Mouse (Mus musculus) effector memory CD4-positive, alpha-beta T cell, adult 7 months (primary cell): Measurements from ENCODE around the gene Myo1h. TPM values are rescaled to one million over a fixed set of nuclear protein-coding genes. Genes with fewer than 3 reads are reported as not detected.

Source experiments
- polyA plus RNA-seq: library from polyadenylated mRNA; unstranded; fragments of 100-300 nt; shearing (Covaris generic); gene quantifications from one replicate; pipeline ENCODE4 v1.2.1, GENCODE M21; 2017

The Myo1h gene
- 1.4 TPM for polyA plus RNA-seq

DNA sequence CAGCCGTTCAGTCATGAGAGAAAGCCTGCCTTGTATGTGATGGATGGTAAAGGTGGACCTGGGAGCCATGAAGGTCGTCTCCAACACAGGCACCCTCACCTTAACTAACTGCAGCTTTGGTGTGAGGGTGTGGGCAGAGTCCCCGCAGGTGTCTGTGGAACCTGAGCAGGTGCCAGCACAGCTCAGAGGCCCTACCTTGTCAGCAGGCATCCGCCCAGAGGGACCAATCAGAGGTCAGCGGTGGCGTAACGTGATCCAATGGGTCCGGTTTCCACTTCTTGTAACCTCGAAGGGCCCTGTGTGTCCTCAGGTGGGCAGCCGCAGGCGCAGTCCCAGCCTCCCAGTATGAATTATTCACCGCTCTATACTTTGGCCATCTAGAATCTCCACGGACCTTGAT is at the start of gene Myo1h:
Gene Myo1h, plus strand, starts transcription at position 293 of the 400 bp plus-strand sequence.

DNA sequence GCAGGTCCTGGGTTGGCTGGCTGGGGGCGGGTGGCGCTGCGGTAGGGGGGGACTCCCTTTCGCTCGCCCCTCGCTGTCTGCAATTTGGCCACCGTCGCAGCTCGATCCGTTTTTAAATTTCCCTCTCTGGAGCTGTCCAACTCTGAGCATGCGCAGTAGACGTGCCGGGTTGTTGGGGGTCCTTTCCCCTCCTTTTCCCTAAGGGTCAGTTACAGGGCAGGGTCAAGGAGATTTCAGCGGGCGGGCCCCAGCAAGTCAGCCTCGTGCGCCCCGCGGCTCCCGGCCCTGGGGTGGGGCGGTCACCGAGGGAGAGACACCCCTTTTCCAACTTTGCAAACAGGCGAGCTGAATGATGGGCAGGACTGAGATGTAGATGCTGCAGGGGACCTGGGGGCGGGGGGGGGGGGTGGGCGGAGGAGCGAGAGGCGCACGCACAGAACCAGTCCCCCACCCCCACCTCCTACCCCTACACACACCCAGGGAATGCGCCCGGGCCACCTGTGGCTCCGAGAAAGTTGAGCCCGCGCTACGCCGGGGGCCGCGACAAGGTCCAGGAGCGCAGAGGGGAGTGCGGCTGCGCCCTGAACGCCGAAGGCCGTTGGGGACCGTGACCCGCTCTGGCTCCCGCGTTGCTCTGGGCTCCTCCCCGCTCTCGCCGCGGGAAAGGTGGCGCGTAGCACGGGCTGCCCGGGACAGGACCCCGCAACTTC is 15.1 kb upstream of the Myo1h start, which contains the start of gene Foxn4:
Gene Foxn4, minus strand, starts transcription at position 115 of the 710 bp plus-strand sequence.

GRCm38 (mm10) chr5:114380209-114381012 is 91.4 kb downstream of the Myo1h start, which contains the start of the genes Kctd10 and Ube3b:
Gene Kctd10 (minus strand): TSS chr5:114380508.
Gene Ube3b (plus strand): TSS chr5:114380607.

Other genes with a start within 250 kb of the Myo1h start
- 4.7 TPM for gene Usp30, start 223.7 kb upstream of the Myo1h start, polyA plus RNA-seq
- 0.29 TPM for gene Svop, start 197.6 kb upstream of the Myo1h start, polyA plus RNA-seq
- 9.4 TPM for gene Alkbh2, start 160.9 kb upstream of the Myo1h start, polyA plus RNA-seq
- 3.3 TPM for gene Ung, start 158.8 kb upstream of the Myo1h start, polyA plus RNA-seq
- 1.1 TPM for gene Acacb, start 142.6 kb upstream of the Myo1h start, polyA plus RNA-seq
- gene Foxn4, start 15.4 kb upstream of the Myo1h start, polyA plus RNA-seq = not detected
- gene Kctd10, start 91.3 kb downstream of the Myo1h start, polyA plus RNA-seq = 190 TPM
- 44.7 TPM for gene Ube3b, start 91.4 kb downstream of the Myo1h start, polyA plus RNA-seq
- 5.1 TPM for gene Mmab, start 154.9 kb downstream of the Myo1h start, polyA plus RNA-seq
- gene Mvk, start 155.1 kb downstream of the Myo1h start, polyA plus RNA-seq = 9.2 TPM